Mouse (Mus musculus) brain, embryonic 14.5 days (tissue): ENCODE results near the gene Esrra.

ENCODE experiments used
- CTCF ChIP-seq: fragments of 200-500 bp; IDR thresholded peaks from 2 replicates; pipeline ENCODE4 v1.5.1; 2012; ENCODE audit warnings: inconsistent platforms, mild to moderate bottlenecking, moderate library complexity, borderline replicate concordance; ENCODE audit not compliant: insufficient read depth, insufficient read length; ENCODE audit errors: extremely low read depth
- POLR2A ChIP-seq: fragments of 200-500 bp; IDR thresholded peaks from 2 replicates; pipeline ENCODE4 v1.6.1; 2012; ENCODE audit warnings: mild to moderate bottlenecking, inconsistent platforms, borderline replicate concordance; ENCODE audit not compliant: poor library complexity, insufficient read depth, insufficient read length, severe bottlenecking; ENCODE audit errors: extremely low read depth

DNA sequence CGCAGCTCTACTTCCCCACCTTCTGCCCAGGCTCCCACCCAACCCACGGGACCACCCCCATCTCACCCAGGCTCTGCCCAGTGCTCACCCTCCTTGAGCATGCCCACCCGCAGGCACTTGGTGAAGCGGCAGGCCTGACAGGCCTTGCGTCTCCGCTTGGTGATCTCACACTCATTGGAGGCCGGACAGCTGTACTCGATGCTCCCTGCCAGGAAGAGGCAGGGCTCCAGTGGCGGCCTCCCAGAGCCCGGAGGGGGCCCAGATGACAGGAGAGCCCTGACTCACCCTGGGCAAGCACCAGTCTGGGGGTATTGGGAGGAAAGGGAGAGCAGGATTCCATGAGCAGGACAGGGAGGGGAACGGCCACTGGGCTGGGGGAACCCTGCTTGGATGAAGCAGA is 7.6 kb downstream of the Esrra start:
- no peak for TF ChIP-seq CTCF
- TF ChIP-seq POLR2A = no peak
